Mouse (Mus musculus) bone marrow, adult 2 months (tissue): ENCODE measurements at regions not wholly inside any gene's neighbourhood (a gene's known extent, or its start where the extent isn't known, plus 50 kb on each side); places are given as distances from the start of the nearest gene placed in this dataset.

Experiments
- CTCF ChIP-seq: fragments of 200-500 bp; IDR thresholded peaks from 2 replicates; pipeline ENCODE4 v1.5.1; 2011; ENCODE audit warnings: low read length, control low read depth; ENCODE audit not compliant: control insufficient read depth, insufficient read depth
- POLR2A ChIP-seq: fragments of 200-500 bp; IDR thresholded peaks from 2 replicates; pipeline ENCODE4 v1.6.1; 2011; ENCODE audit warnings: low read depth, mild to moderate bottlenecking, control low read depth, low read length, borderline replicate concordance; ENCODE audit not compliant: control insufficient read depth

GRCm38 (mm10) chr14:46172875-46173324 is 206.3 kb upstream of the Gm15217 start:
- TF ChIP-seq CTCF (no peak), POLR2A (no peak)
